Mouse (Mus musculus): Measurements from ENCODE around the gene Pgpep1.

GRCm38 (mm10) chr8:70657214-70657613 lies 3.0 kb downstream of the Pgpep1 start:
- TF ChIP-seq CTCF (IDR thresholded peaks at IDR 0.05; ENCODE audit: control insufficient read depth, insufficient read depth, insufficient read length) (no peak), MAX (IDR thresholded peaks at IDR 0.05) (no peak), USF1 (IDR thresholded peaks at IDR 0.05; ENCODE audit: low read depth) (no peak), FOSL1 (IDR thresholded peaks at IDR 0.05; ENCODE audit: insufficient read depth, low read length, poor library complexity, severe bottlenecking) (no peak), MYOG (IDR thresholded peaks at IDR 0.05; ENCODE audit: control insufficient read depth, extremely low read depth, insufficient read length) (no peak), CEBPB (IDR thresholded peaks at IDR 0.05; ENCODE audit: low read depth) (no peak), MYOD1 (IDR thresholded peaks at IDR 0.05; ENCODE audit: control insufficient read depth, insufficient read length, low read depth) (no peak)

Measured in C2C12 (cell line).